Mouse (Mus musculus) lung, adult 18-20 months (tissue): ENCODE results near the gene Dnttip2.

Experiments
- DNase-seq, 2 experiments: peaks; one replicate each; pipeline ENCODE4 v3.0.0; 2022; ENCODE audit warnings: mixed read lengths in 2 of 2

Dnttip2 gene

GRCm38 (mm10) chr3:122333902-122334301 is 59.7 kb downstream of the Dnttip2 start:
- peak; percentile 35 to 49 for DNase-seq

GRCm38 (mm10) chr3:122334375-122334774 is 60.2 kb downstream of the Dnttip2 start:
- DNase-seq: no peak
